Mouse (Mus musculus): ENCODE data around the gene Poc1a. TPM values are rescaled to one million over a fixed set of nuclear protein-coding genes. Genes with fewer than 3 reads are reported as not detected.

The Poc1a gene
- total and polyA plus RNA-seq, 3 experiments: 14.8 to 25.6 (median 20.2) TPM

DNA sequence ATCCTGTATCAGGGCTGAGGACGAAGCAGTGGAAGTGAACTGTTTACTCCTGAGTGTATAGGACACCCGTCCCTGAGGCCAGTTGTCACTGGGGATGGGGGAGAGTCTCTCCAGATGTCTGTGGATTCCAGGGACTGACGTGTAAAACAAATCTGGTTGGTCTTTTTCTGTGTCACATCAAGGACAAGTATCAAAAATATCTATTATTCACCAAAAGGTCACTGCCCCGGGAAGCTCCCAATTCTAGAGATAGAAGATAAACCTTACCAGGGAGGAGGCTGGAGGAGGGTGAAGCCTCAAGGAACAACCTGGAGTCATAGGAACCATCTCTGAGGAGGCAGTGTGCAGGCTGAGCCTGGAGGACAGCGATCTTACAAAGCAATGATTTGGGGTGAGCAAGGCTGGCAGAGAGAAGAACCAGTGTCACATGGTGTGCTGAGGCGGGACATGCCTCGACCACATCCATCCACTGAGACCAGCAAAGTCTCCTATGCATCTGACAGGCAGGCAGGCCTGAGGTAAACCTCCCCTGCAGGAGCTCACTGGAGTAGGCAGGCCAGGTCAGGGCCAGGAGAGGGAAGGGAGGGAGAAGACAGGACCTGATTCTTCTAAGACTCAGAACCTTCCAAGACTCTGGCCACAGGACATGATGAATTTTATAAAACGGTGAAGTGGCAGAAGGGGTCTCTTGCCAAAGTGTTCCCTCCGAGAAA is 11.6 kb upstream of the Poc1a start:
- Histone ChIP-seq H3K36me3 (replicated peaks) (no peaks in the 10 kb centered on the region), H3K4me1 (ENCODE audit: insufficient read depth, low read depth, low read length) (peaks cover 17% of the 10 kb centered on the region), H3K27me3 (ENCODE audit: insufficient read depth, low read length) (peaks cover 48% of the 10 kb centered on the region), H3K9me3 (replicated peaks) (no peaks in the 10 kb centered on the region), H3K4me3 (ENCODE audit: low read depth, low read length) (no peak overlapping the region)
- DNase-seq (ENCODE audit: low spot score) (no peak), ATAC-seq (ENCODE audit: extremely low read depth, insufficient number of reproducible peaks, low FRiP score, poor library complexity, severe bottlenecking) (no peak)
- TF ChIP-seq CTCF (IDR thresholded peaks at IDR 0.05; ENCODE audit: low read depth, low read length): no peak
- no peak for TF ChIP-seq TAL1 (conservative IDR thresholded peaks at IDR 0.05; ENCODE audit: low read depth, low read length)
- TF ChIP-seq POLR2AphosphoS5 (IDR thresholded peaks at IDR 0.05; ENCODE audit: insufficient replicate concordance, low read depth, low read length): no peak
- TF ChIP-seq GATA1 (IDR thresholded peaks at IDR 0.05; ENCODE audit: borderline replicate concordance, low read length): no peak
- TF ChIP-seq GATA2 (IDR thresholded peaks at IDR 0.05; ENCODE audit: borderline replicate concordance, low read depth, low read length): no peak

DNA sequence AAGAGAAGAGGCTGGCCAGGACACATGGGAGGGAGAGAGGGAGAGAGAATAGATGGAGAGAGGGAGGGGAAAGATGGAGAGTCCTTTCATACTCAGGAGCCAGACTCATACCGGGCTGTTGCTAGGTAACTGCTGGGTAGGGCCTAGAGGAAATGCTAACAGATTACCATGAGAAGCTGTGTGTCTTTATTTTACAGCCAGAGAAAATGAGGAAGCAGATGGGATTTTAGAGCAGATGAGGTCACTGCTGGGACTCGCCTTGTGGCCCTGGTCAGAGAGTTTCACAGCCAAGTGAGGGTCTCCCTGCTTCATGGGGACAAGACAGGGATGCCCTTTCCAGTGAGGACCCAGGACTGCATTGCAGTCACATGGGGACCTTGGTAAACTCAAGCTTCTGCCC is 11.0 kb upstream of the Poc1a start:
- DNase-seq (ENCODE audit: low spot score): no peak
- TF ChIP-seq POLR2AphosphoS5 (IDR thresholded peaks at IDR 0.05; ENCODE audit: insufficient replicate concordance, low read depth, low read length) (no peak), TAL1 (conservative IDR thresholded peaks at IDR 0.05; ENCODE audit: low read depth, low read length) (no peak), CTCF (IDR thresholded peaks at IDR 0.05; ENCODE audit: low read depth, low read length) (no peak), GATA1 (IDR thresholded peaks at IDR 0.05; ENCODE audit: borderline replicate concordance, low read length) (no peak), GATA2 (IDR thresholded peaks at IDR 0.05; ENCODE audit: borderline replicate concordance, low read depth, low read length) (no peak)
- Histone ChIP-seq H3K9me3 (replicated peaks) (no peaks in the 10 kb centered on the region), H3K4me1 (ENCODE audit: insufficient read depth, low read depth, low read length) (peaks cover 17% of the 10 kb centered on the region), H3K27me3 (ENCODE audit: insufficient read depth, low read length) (peaks cover 50% of the 10 kb centered on the region), H3K36me3 (replicated peaks) (no peaks in the 10 kb centered on the region), H3K4me3 (ENCODE audit: low read depth, low read length) (no peak overlapping the region)
- no peak for ATAC-seq (ENCODE audit: extremely low read depth, insufficient number of reproducible peaks, low FRiP score, poor library complexity, severe bottlenecking)

DNA sequence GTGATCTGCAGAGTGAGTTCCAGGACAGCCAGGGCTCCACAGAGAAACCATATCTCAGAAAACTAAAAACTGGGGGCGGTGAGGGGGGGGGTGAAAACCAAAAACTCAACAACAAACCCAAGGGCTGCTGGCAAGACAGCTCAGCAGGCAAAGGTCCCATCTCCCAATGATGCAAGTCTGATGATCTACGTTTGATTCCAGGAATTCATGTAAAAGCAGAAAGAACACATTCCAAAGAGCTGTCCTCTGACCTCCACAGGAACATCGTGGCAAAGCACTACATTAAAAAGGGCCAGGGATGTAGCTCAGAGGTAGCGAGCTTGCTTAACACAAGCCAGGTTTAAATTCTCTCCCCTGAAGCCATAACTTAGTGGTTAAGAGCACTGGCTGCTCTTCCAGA is 10.2 kb upstream of the Poc1a start:
- Histone ChIP-seq H3K4me1 (ENCODE audit: insufficient read depth, low read depth, low read length) (peaks cover 17% of the 10 kb centered on the region), H3K27me3 (ENCODE audit: insufficient read depth, low read length) (peaks cover 50% of the 10 kb centered on the region), H3K36me3 (replicated peaks) (no peaks in the 10 kb centered on the region), H3K4me3 (ENCODE audit: low read depth, low read length) (no peak overlapping the region), H3K9me3 (replicated peaks) (no peaks in the 10 kb centered on the region)
- TF ChIP-seq GATA2 (IDR thresholded peaks at IDR 0.05; ENCODE audit: borderline replicate concordance, low read depth, low read length) (no peak), GATA1 (IDR thresholded peaks at IDR 0.05; ENCODE audit: borderline replicate concordance, low read length) (no peak), POLR2AphosphoS5 (IDR thresholded peaks at IDR 0.05; ENCODE audit: insufficient replicate concordance, low read depth, low read length) (no peak), TAL1 (conservative IDR thresholded peaks at IDR 0.05; ENCODE audit: low read depth, low read length) (no peak), CTCF (IDR thresholded peaks at IDR 0.05; ENCODE audit: low read depth, low read length) (no peak)
- DNase-seq (ENCODE audit: low spot score) (no peak), ATAC-seq (ENCODE audit: extremely low read depth, insufficient number of reproducible peaks, low FRiP score, poor library complexity, severe bottlenecking) (no peak)

DNA sequence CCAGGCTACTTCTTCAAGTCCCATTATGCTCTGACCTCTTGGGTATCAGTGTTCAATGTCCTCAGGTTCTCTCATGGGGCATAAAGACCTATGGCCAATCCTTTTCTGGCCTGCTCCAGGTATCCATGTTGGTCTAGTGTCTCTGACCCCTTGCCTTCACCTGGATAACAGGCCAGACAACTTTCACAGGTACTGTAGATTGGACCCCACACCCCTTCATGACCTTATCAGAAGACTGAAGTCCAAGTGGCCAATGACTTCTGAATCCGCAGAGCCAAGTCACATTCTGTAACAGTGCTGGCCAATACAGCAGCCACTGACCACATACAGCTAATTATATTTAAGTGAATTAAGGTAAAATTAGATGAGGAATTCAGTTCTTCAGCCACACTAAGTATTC is 8.6 kb upstream of the Poc1a start:
- TF ChIP-seq CTCF (IDR thresholded peaks at IDR 0.05; ENCODE audit: low read depth, low read length) (no peak), TAL1 (conservative IDR thresholded peaks at IDR 0.05; ENCODE audit: low read depth, low read length) (no peak), POLR2AphosphoS5 (IDR thresholded peaks at IDR 0.05; ENCODE audit: insufficient replicate concordance, low read depth, low read length) (no peak)
- Histone ChIP-seq H3K27me3 (ENCODE audit: insufficient read depth, low read length) (peaks cover 44% of the 10 kb centered on the region), H3K4me3 (ENCODE audit: low read depth, low read length) (no peak overlapping the region), H3K9me3 (replicated peaks) (no peaks in the 10 kb centered on the region), H3K36me3 (replicated peaks) (no peaks in the 10 kb centered on the region), H3K4me1 (ENCODE audit: insufficient read depth, low read depth, low read length) (peaks cover 19% of the 10 kb centered on the region)
- ATAC-seq (ENCODE audit: extremely low read depth, insufficient number of reproducible peaks, low FRiP score, poor library complexity, severe bottlenecking) (no peak), DNase-seq (ENCODE audit: low spot score) (no peak)

DNA sequence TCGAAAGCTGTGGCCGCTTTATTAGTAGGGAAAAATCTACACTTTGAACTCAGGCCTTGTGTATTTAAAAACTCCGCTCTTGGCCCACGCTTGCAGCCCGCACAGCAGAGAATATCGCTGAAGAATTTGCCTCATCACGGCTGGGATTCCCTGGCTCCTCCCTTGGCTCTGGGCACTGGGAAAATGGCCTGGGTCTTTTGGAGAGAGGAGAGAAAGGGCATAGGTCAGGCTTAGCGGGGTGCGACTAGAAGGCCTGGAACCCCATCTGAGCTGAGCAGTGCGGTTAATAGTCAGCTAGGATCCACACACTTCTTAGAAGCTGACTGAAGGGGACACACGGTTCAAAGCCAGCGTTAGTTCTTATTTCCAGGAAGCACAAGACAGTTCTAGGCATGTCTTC is 7.6 kb upstream of the Poc1a start:
- Histone ChIP-seq H3K27me3 (ENCODE audit: insufficient read depth, low read length) (peaks cover 34% of the 10 kb centered on the region), H3K36me3 (replicated peaks) (no peaks in the 10 kb centered on the region), H3K4me1 (ENCODE audit: insufficient read depth, low read depth, low read length) (peaks cover 15% of the 10 kb centered on the region), H3K4me3 (ENCODE audit: low read depth, low read length) (no peak overlapping the region), H3K9me3 (replicated peaks) (no peaks in the 10 kb centered on the region)
- TF ChIP-seq GATA2 (IDR thresholded peaks at IDR 0.05; ENCODE audit: borderline replicate concordance, low read depth, low read length) (no peak), TAL1 (conservative IDR thresholded peaks at IDR 0.05; ENCODE audit: low read depth, low read length) (no peak), GATA1 (IDR thresholded peaks at IDR 0.05; ENCODE audit: borderline replicate concordance, low read length) (no peak), POLR2AphosphoS5 (IDR thresholded peaks at IDR 0.05; ENCODE audit: insufficient replicate concordance, low read depth, low read length) (no peak), CTCF (IDR thresholded peaks at IDR 0.05; ENCODE audit: low read depth, low read length) (no peak)
- DNase-seq (ENCODE audit: low spot score) (no peak), ATAC-seq (ENCODE audit: extremely low read depth, insufficient number of reproducible peaks, low FRiP score, poor library complexity, severe bottlenecking) (no peak)

DNA sequence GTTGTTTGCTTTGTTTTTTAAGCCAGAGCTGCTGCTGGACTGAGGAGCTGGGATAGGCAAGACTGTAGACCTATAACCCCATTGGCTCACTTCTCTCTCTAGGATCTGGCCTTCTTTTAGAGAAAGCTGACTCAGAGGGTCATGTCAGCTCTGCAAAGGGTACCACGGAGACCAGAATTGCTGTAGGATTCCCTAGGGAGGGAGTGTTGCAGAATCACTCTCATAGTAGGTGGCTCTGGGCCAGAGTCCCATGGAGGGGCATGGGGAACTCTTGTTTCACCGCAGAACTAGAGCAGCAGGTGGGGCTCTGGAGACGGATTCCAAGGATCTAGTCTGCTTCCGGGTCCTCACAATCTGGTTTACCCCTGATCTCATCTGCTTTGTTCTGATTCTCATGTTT is 7.1 kb upstream of the Poc1a start:
- Histone ChIP-seq H3K27me3 (ENCODE audit: insufficient read depth, low read length) (peaks cover 29% of the 10 kb centered on the region), H3K36me3 (replicated peaks) (no peaks in the 10 kb centered on the region), H3K4me1 (ENCODE audit: insufficient read depth, low read depth, low read length) (peaks cover 10% of the 10 kb centered on the region), H3K4me3 (ENCODE audit: low read depth, low read length) (no peak overlapping the region), H3K9me3 (replicated peaks) (no peaks in the 10 kb centered on the region)
- DNase-seq (ENCODE audit: low spot score) (no peak), ATAC-seq (ENCODE audit: extremely low read depth, insufficient number of reproducible peaks, low FRiP score, poor library complexity, severe bottlenecking) (no peak)
- TF ChIP-seq GATA1 (IDR thresholded peaks at IDR 0.05; ENCODE audit: borderline replicate concordance, low read length) (no peak), CTCF (IDR thresholded peaks at IDR 0.05; ENCODE audit: low read depth, low read length) (no peak), GATA2 (IDR thresholded peaks at IDR 0.05; ENCODE audit: borderline replicate concordance, low read depth, low read length) (no peak), TAL1 (conservative IDR thresholded peaks at IDR 0.05; ENCODE audit: low read depth, low read length) (no peak), POLR2AphosphoS5 (IDR thresholded peaks at IDR 0.05; ENCODE audit: insufficient replicate concordance, low read depth, low read length) (no peak)

All from G1E (cell line).